Mouse (Mus musculus) liver, embryonic 14.5 days (tissue): ENCODE data around the gene Cd2bp2.

Experiments used
- CTCF ChIP-seq: IDR thresholded peaks from 2 replicates; pipeline ENCODE4 v1.5.1; 2016; ENCODE audit warnings: antibody characterized with exemption, low read depth, control low read depth
- EP300 ChIP-seq: IDR thresholded peaks from 2 replicates; pipeline ENCODE4 v1.6.1; 2016; ENCODE audit warnings: antibody characterized with exemption, low read depth

- TF ChIP-seq CTCF, result no peak
- TF ChIP-seq EP300, result no peak
Measured at GRCm38 (mm10) chr7:127223106-127223505, 27.3 kb upstream of the Cd2bp2 start.
